Mouse (Mus musculus): ENCODE data around the gene Dcbld1.

Dcbld1 gene

GRCm38 (mm10) chr10:52279876-52280275 lies 46.5 kb downstream of the Dcbld1 start:
- POLR2A ChIA-PET: interaction anchor here in 3 of 4 experiments (0.6 to 11.9 kb wide), 11 partner anchors 8 to 469 kb away, joined by 3 to 128 read pairs (median 5); no protein-coding TSS in a partner anchor
- CTCF ChIA-PET: interaction anchor here in 1 of 4 experiments (0.6 kb wide), 1 partner anchor 47 kb away, joined by 4 read pairs; the partner anchor contains the start of gene Dcbld1

GRCm38 (mm10) chr10:52280623-52281022 lies 47.2 kb downstream of the Dcbld1 start:
- ChIA-PET POLR2A (interaction anchor here in 2 of 4 experiments (1.0 to 11.9 kb wide), 8 partner anchors 7 to 31 kb away, joined by 3 to 128 read pairs (median 5); no protein-coding TSS in a partner anchor), CTCF (no interaction called here)

DNA sequence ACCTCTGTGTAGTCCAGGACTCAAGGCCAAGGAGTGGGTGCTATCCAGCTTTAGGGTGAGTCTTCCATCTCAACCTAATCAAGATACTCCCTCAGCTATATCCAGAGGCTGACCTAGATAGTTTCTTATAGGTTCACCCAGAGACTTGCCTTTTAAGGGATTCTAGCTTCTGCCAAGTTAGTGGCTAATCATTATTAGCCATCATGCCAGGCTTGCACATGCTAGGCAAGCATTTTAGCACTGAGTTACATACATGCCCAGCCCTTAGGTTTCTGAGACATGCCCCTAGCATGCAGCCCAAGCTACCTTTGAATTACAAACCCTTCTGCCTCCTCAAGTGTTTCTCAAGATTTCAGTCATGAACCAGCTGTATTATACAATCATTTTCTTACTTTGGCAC lies 47.9 kb downstream of the Dcbld1 start:
- CTCF ChIA-PET: interaction anchor here in 1 of 4 experiments (0.6 kb wide), 1 partner anchor 17 kb away, joined by 3 read pairs; no protein-coding TSS in a partner anchor
- POLR2A ChIA-PET: interaction anchor here in 3 of 4 experiments (0.8 to 11.9 kb wide), 9 partner anchors 8 to 143 kb away, joined by 3 to 128 read pairs (median 3); partner anchors contain the start of gene Dcbld1 (in 2 of the 3)

DNA sequence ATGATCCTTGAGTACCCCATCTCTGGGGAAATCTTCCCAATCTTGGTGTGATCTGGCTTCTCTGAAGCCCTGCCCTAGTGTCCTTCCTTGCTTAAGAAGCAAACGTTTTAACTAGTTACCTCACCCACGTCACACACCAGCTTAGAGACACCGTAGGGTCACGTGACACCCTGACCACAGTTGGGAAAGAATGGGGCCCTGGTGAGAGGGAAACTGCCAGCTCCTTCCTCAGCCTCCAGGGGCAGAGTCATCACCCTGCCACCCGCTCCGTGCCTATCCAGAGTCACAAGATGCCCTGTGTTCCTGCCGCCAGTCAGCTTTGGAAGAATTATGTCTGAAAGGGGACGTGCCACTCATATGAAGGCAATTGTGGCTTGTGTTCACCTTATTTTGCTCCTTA lies 51.2 kb downstream of the Dcbld1 start:
- ChIA-PET POLR2A (interaction anchor here in 2 of 4 experiments (0.7 to 3.9 kb wide), 25 partner anchors 8 to 139 kb away, joined by 3 to 19 read pairs (median 4); no protein-coding TSS in a partner anchor), CTCF (interaction anchor here (0.6 to 1.7 kb wide), 20 partner anchors 8 to 1586 kb away, joined by 3 to 11 read pairs (median 5); no protein-coding TSS in a partner anchor)

DNA sequence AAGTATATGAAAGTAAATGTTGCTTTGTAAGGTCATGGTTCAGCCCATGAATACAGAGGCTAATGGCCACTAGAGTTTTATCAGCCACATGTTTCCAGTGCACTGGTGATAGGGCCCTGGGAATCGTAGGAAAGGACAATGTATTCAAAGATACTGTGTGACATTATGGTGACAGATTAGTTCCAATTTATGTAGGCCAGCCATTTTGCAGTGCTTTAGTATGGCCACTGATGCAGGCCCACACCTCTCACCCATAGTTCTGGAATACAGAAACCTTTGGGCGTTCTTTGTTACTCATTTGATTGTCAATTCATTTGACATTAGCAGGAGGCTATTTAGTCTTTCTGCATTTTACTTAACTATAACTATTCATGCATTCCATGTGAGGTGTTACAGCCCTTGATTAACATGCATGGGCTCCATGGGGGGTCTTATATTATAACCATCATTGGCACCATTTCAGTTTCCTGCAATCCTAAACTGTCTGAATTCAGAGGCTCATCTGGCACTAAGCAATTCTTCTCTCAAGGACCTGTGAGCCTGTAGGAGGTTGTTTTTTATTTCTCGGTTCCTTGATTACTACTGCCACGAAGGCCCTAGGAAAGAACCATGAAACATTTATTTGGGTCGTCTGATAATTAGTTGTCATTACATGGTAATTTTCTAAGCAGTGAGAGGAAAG lies 54.6 kb downstream of the Dcbld1 start:
- POLR2A ChIA-PET: interaction anchor here (0.7 to 3.7 kb wide), 12 partner anchors 9 to 483 kb away, joined by 3 to 34 read pairs (median 4); no protein-coding TSS in a partner anchor

GRCm38 (mm10) chr10:52289261-52289660 lies 55.8 kb downstream of the Dcbld1 start:
- CTCF ChIA-PET: interaction anchor here in 3 of 4 experiments (0.6 to 1.5 kb wide), 5 partner anchors 15 to 73 kb away, joined by 3 to 4 read pairs (median 3); no protein-coding TSS in a partner anchor
- POLR2A ChIA-PET: interaction anchor here (0.6 to 3.7 kb wide), 17 partner anchors 9 to 147 kb away, joined by 3 to 34 read pairs (median 4); no protein-coding TSS in a partner anchor

More for the DNA sequence above, 54.6 kb downstream of the Dcbld1 start:
- CTCF ChIA-PET: no interaction called here

DNA sequence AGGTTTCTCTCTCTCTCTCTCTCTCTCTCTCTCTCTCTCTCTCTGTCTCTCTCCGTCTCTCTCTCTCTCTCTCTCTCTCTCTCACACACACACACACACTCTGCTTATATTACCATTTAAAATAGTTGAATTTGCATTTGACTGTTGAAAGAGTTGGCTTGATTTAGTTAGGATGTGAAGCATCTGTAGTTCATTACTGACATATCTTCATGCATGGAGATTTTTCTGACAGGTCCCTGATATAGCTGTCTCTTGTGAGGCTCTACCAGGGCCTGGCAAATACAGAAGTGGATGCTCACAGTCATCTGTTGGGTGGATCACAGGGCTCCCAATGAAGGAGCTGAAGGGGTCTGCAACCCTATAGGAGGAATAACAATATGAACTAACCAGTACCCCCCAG lies 59.0 kb downstream of the Dcbld1 start:
- ChIA-PET POLR2A (interaction anchor here in 3 of 4 experiments (0.7 to 8.8 kb wide), 9 partner anchors 8 to 1288 kb away, joined by 3 to 128 read pairs (median 4); no protein-coding TSS in a partner anchor), CTCF (interaction anchor here in 2 of 4 experiments (0.5 to 1.0 kb wide), 2 partner anchors 15 to 18 kb away, joined by 3 to 6 read pairs; no protein-coding TSS in a partner anchor)

DNA sequence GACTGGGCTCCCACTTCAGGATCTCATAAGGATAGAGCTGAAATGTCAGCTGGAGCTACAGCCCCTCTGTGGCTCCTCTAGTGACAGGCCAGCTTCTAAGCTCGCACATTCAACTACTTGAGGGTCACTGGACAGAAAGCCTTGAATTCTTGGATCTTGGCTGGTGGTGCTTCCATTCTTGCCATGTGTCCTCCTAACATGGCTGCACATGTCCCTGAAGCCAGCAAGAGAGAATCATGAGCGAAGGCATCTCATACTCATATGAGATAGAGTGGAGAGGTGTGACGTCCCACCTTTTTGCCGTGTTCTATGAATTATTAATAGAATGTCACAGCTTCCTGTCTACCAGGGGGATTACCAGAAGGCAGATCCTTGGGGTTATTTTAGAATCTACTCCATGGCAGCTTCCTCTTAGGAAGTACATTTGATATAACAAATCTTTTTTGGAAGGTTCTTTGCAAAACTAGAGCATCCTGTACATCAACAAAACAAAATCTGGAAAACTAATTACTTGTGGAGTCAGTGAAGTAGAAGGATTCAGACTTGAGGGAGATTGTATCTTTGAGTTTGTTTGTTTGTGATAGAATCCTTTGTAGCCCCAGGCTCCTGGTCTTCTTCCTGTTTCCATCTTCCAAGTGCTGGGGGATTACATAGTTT lies 60.6 kb downstream of the Dcbld1 start:
- ChIA-PET POLR2A (interaction anchor here in 2 of 4 experiments (1.0 to 8.8 kb wide), 7 partner anchors 10 to 62 kb away, joined by 3 to 128 read pairs (median 9); no protein-coding TSS in a partner anchor), CTCF (interaction anchor here in 1 of 4 experiments (0.6 kb wide), 1 partner anchor 9 kb away, joined by 5 read pairs; no protein-coding TSS in a partner anchor)

GRCm38 (mm10) chr10:52295934-52296333 lies 62.5 kb downstream of the Dcbld1 start:
- POLR2A ChIA-PET: interaction anchor here in 3 of 4 experiments (0.6 to 8.8 kb wide), 11 partner anchors 8 to 86 kb away, joined by 3 to 128 read pairs (median 4); partner anchors contain the start of gene Gopc (in 1 of the 3)
- CTCF ChIA-PET: interaction anchor here in 3 of 4 experiments (0.6 to 1.1 kb wide), 4 partner anchors 11 to 21 kb away, joined by 4 to 5 read pairs (median 5); no protein-coding TSS in a partner anchor

DNA sequence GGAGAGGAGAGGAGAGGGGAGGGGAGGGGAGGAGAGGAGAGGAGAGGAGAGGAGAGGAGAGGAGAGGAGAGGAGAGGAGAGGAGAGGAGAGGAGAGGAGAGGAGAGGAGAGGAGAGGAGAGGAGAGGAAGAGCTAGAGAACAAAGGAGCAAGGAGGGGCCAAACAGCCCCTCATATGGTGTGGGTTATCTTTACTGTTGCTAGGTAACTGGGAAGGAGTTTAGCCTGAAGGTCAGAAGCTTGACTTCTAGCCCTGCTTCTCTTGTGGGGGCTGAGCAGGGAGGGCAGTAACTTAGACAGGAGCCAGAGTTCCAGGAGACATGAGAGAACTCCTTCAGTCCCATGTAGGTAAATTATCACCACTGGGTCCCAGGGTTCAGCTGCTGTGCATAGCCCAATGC lies 65.1 kb downstream of the Dcbld1 start:
- CTCF ChIA-PET: interaction anchor here in 2 of 4 experiments (0.6 to 1.0 kb wide), 2 partner anchors 14 to 17 kb away, joined by 3 to 4 read pairs; no protein-coding TSS in a partner anchor
- POLR2A ChIA-PET: interaction anchor here in 3 of 4 experiments (0.8 to 8.8 kb wide), 14 partner anchors 9 to 66 kb away, joined by 3 to 128 read pairs (median 4); partner anchors contain the start of gene Dcbld1 (in 1 of the 3)

DNA sequence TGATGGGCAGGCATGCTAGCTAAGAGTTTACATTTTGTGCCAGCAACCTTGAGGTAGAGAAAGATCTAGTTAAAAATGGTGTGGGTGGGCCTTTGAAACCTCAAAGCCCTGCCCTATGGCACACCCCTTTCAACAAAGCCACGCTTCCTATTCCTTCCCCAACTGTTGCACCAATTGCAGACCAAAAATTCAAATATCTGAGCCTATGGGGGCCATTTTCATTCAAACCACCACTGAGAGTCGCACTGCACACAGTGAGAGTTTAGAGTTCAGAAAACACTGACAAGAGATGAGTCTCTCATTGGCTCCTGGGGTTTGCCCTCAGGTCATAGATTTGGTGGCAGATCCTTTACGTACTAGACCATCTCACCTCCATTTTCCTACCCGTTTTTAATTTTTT lies 68.3 kb downstream of the Dcbld1 start:
- ChIA-PET CTCF (no interaction called here), POLR2A (interaction anchor here in 3 of 4 experiments (0.5 to 2.3 kb wide), 13 partner anchors 9 to 75 kb away, joined by 3 to 9 read pairs (median 4); no protein-coding TSS in a partner anchor)

- CTCF ChIA-PET: interaction anchor here in 1 of 4 experiments (0.9 kb wide), 1 partner anchor 56 kb away, joined by 3 read pairs; no protein-coding TSS in a partner anchor
- POLR2A ChIA-PET: interaction anchor here (0.5 to 2.3 kb wide), 13 partner anchors 10 to 80 kb away, joined by 3 to 9 read pairs (median 4); partner anchors contain the start of gene Gopc (in 1 of the 4)
Observed at GRCm38 (mm10) chr10:52302271-52302670, 68.9 kb downstream of the Dcbld1 start.

DNA sequence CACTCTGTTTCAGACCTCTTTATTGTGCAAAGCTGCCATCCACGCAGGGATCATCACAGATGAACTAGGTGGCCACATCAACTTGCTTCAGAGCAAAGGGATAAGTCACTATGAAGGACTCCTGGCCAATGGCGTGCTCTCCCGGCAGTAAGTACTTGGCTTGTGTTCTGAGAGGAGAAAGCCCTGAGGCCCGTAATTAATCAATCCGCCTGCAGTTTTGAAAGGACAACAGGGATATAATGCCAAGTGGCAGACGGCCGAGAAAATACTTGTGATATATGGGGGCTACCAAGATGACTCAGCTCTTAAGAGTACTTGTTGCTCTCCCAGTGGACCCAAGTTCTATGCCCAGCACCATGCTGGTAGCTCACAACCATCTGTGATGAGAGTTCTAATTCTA lies 71.2 kb downstream of the Dcbld1 start:
- POLR2A ChIA-PET: interaction anchor here in 3 of 4 experiments (0.6 to 2.0 kb wide), 10 partner anchors 11 to 78 kb away, joined by 3 to 6 read pairs (median 4); no protein-coding TSS in a partner anchor
- CTCF ChIA-PET: no interaction called here

- ChIA-PET CTCF (no interaction called here), POLR2A (interaction anchor here in 1 of 4 experiments (1.0 to 1.5 kb wide), 2 partner anchors 18 to 25 kb away, joined by 3 to 4 read pairs; no protein-coding TSS in a partner anchor)
Observed at GRCm38 (mm10) chr10:52309196-52309595, 75.8 kb downstream of the Dcbld1 start.

GRCm38 (mm10) chr10:52319506-52320286 lies 86.3 kb downstream of the Dcbld1 start:
- CTCF ChIA-PET: interaction anchor here in 1 of 4 experiments (0.5 to 1.1 kb wide), 2 partner anchors 17 to 42 kb away, joined by 3 to 6 read pairs; no protein-coding TSS in a partner anchor
- POLR2A ChIA-PET: interaction anchor here in 3 of 4 experiments (0.9 to 2.6 kb wide), 4 partner anchors 17 to 87 kb away, joined by 3 to 8 read pairs (median 4); no protein-coding TSS in a partner anchor

GRCm38 (mm10) chr10:52321918-52322317 lies 88.5 kb downstream of the Dcbld1 start:
- ChIA-PET POLR2A (interaction anchor here in 1 of 4 experiments (2.6 kb wide), 1 partner anchor 19 kb away, joined by 8 read pairs; no protein-coding TSS in a partner anchor), CTCF (interaction anchor here in 1 of 4 experiments (1.2 kb wide), 1 partner anchor 9 kb away, joined by 4 read pairs; no protein-coding TSS in a partner anchor)

GRCm38 (mm10) chr10:52331007-52331406 lies 97.6 kb downstream of the Dcbld1 start:
- POLR2A ChIA-PET: interaction anchor here in 2 of 4 experiments (0.6 to 0.8 kb wide), 2 partner anchors 53 to 114 kb away, joined by 3 to 7 read pairs; no protein-coding TSS in a partner anchor
- CTCF ChIA-PET: interaction anchor here (0.5 to 2.5 kb wide), 14 partner anchors 10 to 1173 kb away, joined by 3 to 19 read pairs (median 4); partner anchors contain the start of gene Dcbld1 (in 2 of the 4)

All from embryonic stem cell, embryonic (primary cell).